Mouse (Mus musculus): ENCODE measurements around the gene Akna.

Akna gene

GRCm38 (mm10) chr4:63403040-63403959 is at the start of gene Akna:
Gene Akna, minus strand, starts transcription at chr4:63403354.
- DNase-seq (ENCODE audit: low spot score in 2 of 2), result peak; percentile 61 to 67

GRCm38 (mm10) chr4:63452555-63452954 is 49.4 kb upstream of the Akna start:
- no peak for DNase-seq (ENCODE audit: low spot score in 2 of 2)

- DNase-seq (ENCODE audit: low spot score in 2 of 2), result no peak
Measured at GRCm38 (mm10) chr4:63450551-63450950, 47.4 kb upstream of the Akna start.

GRCm38 (mm10) chr4:63444362-63445066 is 41.4 kb upstream of the Akna start:
- no peak for DNase-seq (ENCODE audit: low spot score in 2 of 2)

GRCm38 (mm10) chr4:63443101-63443500 is 39.9 kb upstream of the Akna start:
- no peak for DNase-seq (ENCODE audit: low spot score in 2 of 2)

GRCm38 (mm10) chr4:63441616-63442015 is 38.5 kb upstream of the Akna start:
- no peak for DNase-seq (ENCODE audit: low spot score in 2 of 2)

- DNase-seq (ENCODE audit: low spot score in 2 of 2), result no peak
Measured at GRCm38 (mm10) chr4:63440262-63440661, 37.1 kb upstream of the Akna start.

- no peak for DNase-seq (ENCODE audit: low spot score in 2 of 2)
Measured at GRCm38 (mm10) chr4:63437968-63438367, 34.8 kb upstream of the Akna start.

- DNase-seq (ENCODE audit: low spot score in 2 of 2), result no peak
Measured at GRCm38 (mm10) chr4:63437119-63437815, 34.1 kb upstream of the Akna start.

GRCm38 (mm10) chr4:63435402-63435801 is 32.2 kb upstream of the Akna start:
- DNase-seq (ENCODE audit: low spot score in 2 of 2), result no peak

- DNase-seq (ENCODE audit: low spot score in 2 of 2), result no peak
Measured at GRCm38 (mm10) chr4:63431098-63431497, 27.9 kb upstream of the Akna start.

GRCm38 (mm10) chr4:63430357-63430756 is 27.2 kb upstream of the Akna start:
- DNase-seq (ENCODE audit: low spot score in 2 of 2), result no peak

- DNase-seq (ENCODE audit: low spot score in 2 of 2), result no peak
Measured at GRCm38 (mm10) chr4:63426308-63426707, 23.2 kb upstream of the Akna start.

- no peak for DNase-seq (ENCODE audit: low spot score in 2 of 2)
Measured at GRCm38 (mm10) chr4:63423811-63424210, 20.7 kb upstream of the Akna start.

- no peak for DNase-seq (ENCODE audit: low spot score in 2 of 2)
Measured at GRCm38 (mm10) chr4:63423231-63423630, 20.1 kb upstream of the Akna start.

- no peak for DNase-seq (ENCODE audit: low spot score in 2 of 2)
Measured at GRCm38 (mm10) chr4:63420143-63420920, 17.2 kb upstream of the Akna start.

- DNase-seq (ENCODE audit: low spot score in 2 of 2), result no peak
Measured at GRCm38 (mm10) chr4:63418270-63418669, 15.1 kb upstream of the Akna start.

GRCm38 (mm10) chr4:63417318-63417957 is 14.3 kb upstream of the Akna start:
- peak in 1 of 2 experiments; percentile 74 for DNase-seq (ENCODE audit: low spot score in 2 of 2)

- no peak for DNase-seq (ENCODE audit: low spot score in 2 of 2)
Measured at GRCm38 (mm10) chr4:63414951-63415350, 11.8 kb upstream of the Akna start.

- no peak for DNase-seq (ENCODE audit: low spot score in 2 of 2)
Measured at GRCm38 (mm10) chr4:63411222-63411621, 8.1 kb upstream of the Akna start.

GRCm38 (mm10) chr4:63410583-63410934 is 7.4 kb upstream of the Akna start:
- peak; percentile 88 to 90 for DNase-seq (ENCODE audit: low spot score in 2 of 2)
